Mouse (Mus musculus) natural killer cell, adult 2 months (primary cell): ENCODE data around the gene Abcg8.

ENCODE experiments used
- DNase-seq, 2 experiments: peaks; one replicate each; pipeline ENCODE4 v3.0.0; 2022; ENCODE audit warnings: low spot score in 2 of 2

Gene Abcg8

DNA sequence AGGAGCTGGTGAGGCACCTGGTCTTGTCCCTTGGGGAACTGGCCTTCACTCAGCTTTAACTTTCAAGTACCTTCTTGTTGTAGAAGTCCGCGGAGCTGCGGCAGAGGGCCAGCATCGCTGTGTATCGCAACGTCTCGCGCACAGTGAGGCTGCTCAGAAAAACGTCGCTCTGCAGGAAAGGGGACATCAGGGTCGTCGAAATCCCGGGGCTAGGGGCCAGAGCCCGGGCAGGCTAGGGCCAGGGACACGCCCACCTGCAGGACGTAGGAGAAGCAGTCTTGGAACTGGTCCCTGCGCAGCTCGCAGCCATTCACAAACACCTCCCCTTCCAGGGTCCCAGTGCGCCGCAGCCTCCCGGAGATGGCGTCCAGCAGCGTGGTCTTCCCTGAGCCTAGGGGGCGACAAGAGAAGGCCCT is at the start of gene Abcg8:
Gene Abcg8 (plus strand): TSS at position 352 of the 416 bp plus-strand sequence.
- no peak for DNase-seq

DNA sequence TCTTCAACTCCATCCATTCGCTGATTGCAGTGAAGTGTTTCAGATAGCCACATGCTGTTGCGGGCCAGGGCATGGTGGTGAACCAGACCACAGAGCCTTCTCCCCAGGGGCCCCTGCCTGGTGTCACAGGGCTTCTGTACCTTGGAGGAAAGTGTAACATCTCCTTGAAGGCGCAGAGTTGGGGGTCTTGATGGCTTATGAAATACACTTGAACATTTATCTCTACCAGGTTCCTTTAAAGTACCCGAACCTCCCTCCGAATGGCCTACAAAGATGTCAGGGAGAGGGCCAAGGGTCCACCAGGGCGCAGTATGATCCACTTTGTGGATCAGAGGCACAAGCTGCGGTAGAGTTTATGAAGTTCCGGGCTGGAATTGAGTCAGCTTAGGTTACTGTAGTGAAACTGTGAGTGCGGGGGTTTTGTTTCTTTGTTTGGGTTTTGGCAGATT is 49.2 kb upstream of the Abcg8 start:
- no peak for DNase-seq

DNA sequence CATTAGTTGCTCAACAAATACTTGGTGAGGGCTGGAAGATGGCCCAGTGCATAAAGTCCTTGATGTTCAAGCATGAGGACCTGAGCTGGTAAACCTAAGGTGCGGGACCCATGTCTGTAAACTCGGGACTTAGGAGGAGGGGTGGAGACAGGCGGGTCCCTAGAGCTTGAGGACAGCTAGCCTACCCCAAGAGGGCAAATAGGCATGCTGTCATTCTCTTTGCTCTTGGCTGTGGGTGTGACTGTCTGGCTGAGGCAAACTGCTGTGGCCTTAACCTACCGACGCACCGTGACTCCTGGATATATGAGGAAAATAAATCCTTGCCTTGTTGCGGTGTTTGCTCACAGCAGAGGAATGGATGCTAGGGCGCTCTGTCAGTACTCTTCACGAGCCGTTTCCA is 48.4 kb upstream of the Abcg8 start:
- DNase-seq, result no peak

DNA sequence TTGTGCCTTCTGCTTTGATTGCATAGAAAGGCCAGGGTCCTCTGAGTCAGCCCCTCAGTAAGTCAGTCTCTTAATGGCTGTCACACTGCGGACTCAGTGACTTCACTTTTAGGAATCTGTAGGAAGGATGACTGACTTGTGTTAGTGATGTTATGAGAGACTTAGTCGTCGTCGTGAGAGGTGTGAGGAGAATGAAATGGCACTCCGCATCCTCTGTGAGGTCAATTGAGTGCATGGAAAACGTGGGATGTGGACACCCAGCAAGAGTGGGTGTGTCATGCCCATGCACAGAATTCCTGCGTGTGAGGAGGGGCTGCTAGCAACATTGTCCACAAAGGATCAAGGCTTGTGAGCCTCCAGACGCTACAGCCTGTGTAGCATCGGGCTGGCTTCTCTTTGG is 47.5 kb upstream of the Abcg8 start:
- no peak for DNase-seq

DNA sequence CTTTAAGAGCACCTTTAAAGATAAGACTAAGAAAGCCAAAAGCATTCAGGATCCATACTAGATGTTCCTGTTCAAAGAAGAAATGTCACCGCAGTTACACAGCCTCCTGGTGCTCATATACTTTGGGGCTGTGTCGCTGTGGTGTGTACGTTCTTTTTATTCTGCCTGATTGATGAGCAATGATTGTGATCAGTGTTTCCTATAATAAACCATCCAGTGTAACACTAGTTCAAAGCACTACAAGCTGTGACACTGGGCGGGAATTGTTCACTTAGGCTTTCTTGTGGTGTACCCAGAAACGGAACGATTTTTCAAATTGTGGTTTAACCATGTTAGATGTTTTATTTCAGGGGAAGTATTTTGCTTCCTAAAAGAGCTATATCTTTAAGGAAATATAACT is 44.3 kb upstream of the Abcg8 start:
- no peak for DNase-seq

DNA sequence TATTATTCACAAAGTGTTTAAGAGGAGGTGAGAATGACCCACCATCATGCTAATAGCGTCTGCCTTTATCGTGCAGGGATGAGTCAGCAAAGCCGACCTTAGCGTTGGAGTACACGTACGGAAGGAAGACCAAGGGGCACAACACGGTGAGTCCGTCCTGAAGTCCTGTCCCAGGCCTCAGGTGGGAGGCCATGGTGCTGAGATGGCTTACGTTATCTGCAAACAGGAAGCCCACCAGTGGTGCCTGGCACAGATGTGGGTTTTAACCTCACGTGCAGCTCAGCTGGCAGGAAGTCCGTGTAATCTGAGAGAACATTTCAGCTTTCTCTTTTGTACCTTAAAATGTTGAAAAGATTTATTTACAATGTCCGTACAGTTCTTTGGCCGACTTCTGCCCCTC is 42.7 kb upstream of the Abcg8 start:
- peak; percentile 29 to 56 for DNase-seq

DNA sequence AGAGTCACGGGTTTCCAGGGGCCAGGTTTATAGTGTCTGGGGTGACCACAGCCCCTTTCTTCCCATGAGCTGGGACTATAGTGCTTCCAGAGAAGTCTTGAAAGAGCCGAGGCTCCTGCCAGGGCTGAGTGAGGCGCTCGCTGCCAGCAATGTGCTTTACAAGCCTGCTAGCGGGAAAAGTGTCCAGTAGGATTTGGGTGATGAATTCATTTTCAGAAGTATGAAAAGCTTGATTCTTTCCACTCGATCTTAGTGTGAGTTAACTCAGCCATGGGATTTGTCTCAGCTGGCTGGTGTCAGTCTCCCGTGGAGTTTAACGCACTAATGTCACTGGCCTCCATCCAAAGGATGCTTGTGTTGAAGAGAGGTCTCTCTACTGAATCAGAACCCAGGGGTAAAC is 39.8 kb upstream of the Abcg8 start:
- no peak for DNase-seq

DNA sequence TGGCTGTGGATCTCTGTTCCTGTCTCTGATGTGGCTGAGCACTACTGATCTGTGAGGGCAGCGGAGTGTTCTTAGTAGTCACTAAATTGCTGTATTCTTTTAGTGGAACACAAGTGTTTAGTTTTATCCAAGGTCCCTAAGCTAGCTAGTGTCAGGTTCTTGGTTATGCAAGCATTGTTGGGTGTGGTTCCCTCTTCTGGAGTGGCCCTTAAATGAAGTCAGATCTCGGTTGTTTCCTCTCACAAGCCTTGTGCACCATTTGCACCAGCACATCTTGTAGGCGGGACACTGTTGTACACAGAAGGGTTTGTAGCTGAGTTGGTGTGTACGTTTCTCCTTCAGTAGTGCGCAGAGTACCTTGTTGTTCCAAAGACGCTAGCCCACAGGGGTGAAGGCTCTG is 38.1 kb upstream of the Abcg8 start:
- DNase-seq, result no peak

DNA sequence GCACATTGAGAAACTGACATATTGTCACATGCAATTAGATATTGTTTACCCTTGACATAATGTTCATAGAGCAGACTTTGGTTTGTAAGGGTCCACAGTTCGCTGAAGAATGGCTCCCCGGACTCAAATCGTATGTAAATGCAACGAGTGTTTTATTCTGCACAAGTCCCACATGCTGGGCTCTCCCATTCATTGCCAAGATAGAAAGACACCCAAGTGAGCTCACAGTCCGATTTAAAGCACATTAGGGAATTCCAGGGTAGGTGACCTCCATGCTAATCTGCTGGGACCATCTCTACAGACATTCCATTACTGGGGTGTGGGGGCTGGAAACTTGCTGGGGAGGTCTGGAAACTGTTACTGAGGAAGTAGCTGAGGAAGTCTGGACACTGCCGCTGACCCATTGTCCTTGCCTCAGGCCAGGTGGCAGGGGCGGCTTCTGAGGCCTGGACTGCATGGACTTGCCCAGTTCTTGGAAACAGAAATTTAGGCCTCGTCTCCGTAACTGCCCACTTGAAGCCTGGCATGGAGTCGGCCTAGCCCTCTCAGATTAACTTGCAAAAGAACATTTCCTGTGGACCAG is 36.2 kb upstream of the Abcg8 start:
- no peak for DNase-seq

DNA sequence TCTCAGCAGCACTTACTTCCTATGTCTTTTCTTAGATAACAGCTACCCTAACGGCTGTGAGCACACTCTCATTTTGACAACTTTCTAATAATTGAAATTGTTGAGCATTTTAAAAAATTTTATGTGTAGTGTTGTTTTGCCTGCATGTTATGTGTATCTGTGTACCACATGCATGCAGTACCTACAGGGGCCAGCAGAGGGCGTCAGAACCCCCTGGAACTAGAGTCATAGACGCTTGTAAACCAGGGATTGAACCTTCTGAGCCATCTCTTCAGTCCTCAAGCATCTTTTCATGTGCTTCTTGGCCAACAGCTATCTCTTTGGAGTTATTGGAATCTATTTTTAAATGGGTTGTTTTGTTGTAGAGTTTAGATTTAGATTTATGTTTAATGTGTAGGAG is 34.2 kb upstream of the Abcg8 start:
- DNase-seq, result peak; percentile 27 to 41

DNA sequence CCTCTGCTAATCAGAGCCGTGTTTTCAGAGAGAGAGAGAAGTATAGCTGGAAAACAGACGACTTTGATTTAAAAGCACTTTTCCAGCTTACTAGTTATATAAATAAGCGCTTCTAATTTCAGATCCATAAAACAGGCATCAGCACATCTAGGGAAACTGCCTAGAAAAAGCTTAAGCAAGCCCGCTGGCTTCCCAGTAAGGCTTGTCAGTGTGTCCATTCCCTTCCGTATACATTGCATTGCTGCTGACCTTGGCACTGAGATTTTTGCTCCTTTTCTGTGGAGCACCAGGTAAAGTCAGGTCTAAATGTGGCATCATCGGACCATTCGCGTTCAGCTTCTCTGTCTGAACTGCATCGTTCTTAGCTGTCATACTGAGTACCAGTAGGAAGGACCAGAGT is 33.8 kb upstream of the Abcg8 start:
- DNase-seq, result no peak

DNA sequence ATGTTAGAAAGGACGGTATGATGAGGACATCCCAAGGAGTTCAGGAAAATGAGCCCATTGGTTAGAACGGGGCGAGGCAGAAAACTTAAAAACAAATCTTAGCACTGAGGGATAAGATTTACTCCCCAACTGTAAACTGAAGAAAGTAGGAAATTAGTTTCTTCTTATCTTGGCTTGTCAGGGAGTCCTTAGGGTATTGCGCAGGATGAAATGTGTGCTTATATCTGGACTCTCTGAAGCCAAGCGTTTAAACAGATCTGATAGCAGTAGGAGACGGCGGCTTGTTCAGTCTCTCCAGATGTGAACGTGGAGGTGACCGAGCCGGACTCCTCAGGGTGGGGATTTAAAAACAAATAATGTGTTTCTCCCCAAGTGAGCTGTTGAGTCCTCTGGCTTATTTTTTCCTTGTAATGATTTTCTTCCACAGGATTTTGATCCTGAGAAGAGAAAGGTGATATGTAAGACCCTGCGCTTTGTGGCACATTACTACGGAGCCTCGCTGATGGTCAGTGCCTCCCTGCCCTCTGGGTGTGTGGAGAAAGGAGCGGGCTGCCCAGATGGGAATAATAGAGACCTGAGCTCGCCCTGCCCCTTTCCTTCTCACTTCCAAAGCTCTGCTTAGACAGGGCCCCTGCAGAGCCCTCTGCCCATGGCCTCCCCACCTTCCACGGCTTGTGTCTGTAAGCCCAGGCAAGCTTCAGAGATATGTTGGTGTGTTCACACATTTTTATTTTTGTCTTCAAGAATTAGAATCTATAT is 31.6 kb upstream of the Abcg8 start:
- no peak for DNase-seq

DNA sequence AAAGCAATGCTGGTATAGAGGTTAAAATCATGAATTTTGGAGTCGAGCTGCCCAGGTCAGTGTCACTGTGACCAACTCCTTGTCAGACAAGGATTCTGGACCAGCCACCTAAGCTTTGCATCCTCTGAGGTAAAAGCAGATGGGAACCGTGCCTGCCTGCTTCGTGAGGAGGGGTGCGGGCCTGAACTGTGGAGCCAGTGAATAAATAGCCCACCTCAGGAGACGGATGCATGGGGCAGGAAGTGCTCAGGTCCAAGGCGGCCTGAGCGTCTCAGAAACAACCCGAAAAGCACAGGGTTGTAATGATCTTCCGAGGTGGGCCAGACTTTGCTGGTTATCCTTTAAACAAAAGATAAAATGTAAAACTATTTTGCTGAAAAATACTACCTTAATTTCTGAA is 31.0 kb upstream of the Abcg8 start:
- no peak for DNase-seq

DNA sequence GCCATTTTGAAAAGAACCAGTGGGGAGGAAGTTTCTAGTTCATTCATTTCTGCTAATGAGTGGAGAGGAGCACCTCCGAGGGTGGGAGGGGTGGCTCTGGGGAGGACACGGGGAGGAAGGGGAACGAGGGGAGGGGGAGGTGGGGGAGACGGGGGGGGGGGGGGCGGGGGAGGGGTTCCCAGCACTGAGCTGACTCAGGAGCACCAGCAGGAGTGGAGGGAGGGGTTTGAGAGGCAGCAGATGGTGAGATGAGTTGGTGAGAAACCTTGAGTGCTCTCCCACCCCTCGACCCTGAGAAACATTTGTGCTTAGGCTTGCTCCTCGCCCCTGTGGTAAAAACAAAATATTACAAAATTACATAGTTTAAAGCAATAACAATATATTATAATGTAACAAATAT is 30.2 kb upstream of the Abcg8 start:
- DNase-seq, result no peak

DNA sequence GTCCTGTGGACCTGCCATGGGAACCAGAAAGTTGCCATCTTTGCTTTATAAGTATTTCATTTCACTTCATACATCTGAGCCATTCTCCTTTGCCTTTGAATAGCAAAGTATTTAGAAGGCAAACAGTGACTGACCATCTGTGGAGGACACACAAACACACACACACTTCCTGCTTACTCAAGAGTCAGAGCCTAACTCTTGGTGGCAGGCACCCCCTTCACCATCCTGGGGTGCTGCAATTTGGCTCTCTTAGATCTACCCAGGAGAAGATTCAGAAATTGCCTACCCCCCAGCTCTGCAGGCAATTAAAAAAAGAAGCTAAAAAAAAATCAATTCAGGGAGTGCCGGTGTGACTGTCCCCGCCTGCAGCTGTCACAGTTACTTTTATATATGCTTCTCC is 29.6 kb upstream of the Abcg8 start:
- DNase-seq, result no peak

DNA sequence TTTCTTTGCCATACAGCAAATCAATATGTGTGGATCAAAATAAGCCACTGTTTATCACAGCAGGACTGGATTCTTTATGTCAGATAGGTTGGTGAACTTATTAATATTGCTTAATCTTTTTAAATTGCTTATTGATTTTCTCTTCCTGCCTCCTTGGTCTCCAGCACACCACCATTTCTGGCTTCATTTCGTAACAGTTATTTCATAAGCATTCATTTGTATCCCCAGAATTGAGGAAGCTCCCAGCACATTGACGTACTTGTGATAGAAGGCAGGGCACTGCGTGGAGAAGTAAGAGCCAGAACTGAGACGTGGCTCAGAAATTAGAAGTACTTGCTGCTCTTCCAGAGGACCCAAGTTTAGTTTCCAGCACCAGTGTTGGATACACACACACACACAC is 28.5 kb upstream of the Abcg8 start:
- DNase-seq, result no peak

DNA sequence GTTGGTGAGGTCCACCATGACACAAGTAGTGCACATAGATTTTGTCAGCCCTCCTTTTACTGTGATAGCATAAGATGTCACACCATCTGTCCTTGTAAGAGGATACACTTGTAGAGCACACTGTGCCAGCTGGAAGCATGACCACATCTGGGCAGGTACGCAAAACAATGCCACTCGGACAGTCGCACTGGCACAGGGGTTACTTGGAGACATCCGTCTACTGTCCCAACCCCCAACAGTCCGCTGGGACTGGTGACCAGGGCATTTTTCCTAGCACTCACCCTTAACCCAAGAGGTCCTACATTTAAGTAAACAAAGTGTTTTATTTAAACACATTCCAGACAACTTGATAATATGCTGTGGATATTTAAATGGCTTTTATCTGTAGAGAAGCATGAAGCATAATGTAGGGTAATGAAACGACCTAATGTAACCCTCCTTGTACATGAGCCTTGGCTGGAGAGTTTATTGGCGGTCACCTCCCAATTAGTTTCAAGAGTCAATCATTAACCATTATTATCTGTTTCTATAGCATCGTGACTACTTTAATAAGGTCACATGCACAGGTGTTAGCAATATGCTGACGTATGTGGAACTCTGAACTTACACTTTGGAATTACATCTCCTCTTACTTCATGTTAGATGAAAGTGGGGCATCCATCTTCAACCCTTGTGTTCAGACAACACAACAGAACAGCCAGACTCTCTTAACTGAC is 25.6 kb upstream of the Abcg8 start:
- no peak for DNase-seq

DNA sequence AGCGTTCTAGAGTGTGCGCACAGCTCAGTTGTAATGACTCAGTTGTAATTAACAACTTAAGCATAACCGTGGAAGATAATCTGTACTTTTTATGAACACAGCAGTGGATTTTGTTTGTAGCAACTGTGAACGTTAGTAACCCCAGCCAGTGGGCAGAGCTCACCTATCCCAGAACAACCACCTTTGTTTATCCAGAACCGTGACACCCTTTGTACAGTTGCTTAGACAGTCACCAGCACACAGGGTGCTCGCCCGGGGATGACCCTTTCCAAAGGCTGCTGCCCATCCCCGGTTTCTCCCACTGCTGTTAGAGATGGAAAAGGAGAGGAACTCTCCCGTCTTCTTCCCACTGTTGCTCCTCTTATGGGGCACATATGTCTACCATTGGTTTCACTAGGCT is 22.6 kb upstream of the Abcg8 start:
- no peak for DNase-seq

DNA sequence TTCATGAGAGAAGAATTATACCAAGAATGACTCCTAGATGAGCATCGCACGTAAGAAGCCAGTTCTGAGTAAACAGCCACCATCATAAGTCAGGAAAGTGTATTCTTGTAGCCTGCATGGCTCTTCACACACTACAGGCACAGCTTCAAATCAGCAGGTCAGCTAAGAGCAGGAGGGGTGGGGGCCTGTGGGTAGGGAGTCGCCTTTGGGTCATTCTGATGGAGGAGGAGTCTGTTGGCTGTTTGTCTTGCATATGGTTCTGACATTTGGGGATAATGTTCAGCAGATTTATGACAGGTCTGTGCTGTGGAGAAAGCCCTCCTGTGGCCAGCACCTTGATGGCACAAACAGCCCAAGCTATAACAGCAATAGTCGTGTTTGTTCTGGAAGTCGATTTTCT is 19.9 kb upstream of the Abcg8 start:
- no peak for DNase-seq

DNA sequence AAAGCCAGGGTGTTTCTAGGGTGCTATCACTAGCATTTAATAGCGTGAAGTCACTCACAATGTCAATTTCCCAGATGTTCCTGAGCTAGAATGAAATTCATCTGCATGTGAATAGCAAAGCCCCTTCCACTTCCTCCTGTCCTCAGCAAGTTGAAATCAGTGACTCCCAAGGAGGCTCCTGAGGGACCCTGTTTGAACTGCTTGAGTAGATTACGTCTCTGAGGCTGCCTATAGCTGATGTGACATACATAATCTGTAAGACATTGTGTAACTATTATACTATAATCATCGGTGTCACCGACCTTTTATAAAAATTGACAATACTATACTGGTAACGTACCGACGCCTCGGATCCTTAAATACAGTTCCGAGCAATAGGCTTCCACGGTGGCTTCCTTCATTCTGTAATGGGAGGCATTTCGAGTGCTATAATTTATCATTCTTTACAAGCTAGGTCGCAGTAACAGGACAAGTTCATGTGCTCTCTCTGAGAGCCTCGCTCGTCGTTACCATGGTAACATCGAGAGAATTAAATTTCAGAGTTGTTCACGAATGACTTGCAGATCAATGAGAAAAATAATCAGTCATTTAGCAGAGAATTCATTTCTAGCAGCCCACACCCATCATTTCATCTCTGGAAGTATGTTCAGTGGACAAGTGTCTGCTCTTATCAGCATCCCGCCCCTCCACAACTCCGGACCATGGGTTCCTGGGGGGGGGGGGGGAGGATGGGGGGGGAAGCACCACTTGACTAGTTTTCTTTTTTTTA is 19.3 kb upstream of the Abcg8 start:
- DNase-seq, result no peak

DNA sequence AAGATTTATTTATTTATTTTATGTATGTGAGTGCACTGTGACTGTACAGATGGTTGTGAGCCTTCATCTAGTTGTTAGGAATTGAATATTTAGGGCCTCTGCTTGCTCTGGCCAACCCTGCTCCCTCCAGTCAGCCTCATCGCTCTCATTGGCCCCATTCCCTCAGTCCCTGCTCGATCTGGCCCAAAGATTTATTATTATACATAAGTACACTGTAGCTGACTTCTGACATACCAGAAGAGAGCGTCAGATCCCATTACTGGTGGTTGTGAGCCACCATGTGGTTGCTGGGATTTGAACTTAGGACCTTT is 18.7 kb upstream of the Abcg8 start:
- DNase-seq, result no peak

DNA sequence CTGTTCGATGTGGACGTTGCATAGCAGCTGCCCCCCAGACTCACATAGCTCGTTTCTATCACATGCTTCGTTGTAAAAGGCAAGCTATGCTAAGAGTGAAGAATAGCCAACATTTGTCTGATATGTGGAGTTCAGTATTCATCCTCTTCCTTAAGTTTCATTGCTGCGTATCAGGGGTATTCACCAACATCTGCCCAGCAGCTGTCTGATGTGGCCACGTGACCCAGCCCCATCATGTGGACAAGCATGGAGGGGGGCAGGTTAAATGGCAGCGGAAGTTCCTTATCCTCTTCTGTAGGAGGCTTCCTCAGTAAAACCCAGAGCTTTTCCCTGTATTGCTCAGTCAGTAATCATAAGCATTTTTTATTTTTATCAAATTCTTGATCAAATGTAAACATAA is 18.3 kb upstream of the Abcg8 start:
- no peak for DNase-seq

DNA sequence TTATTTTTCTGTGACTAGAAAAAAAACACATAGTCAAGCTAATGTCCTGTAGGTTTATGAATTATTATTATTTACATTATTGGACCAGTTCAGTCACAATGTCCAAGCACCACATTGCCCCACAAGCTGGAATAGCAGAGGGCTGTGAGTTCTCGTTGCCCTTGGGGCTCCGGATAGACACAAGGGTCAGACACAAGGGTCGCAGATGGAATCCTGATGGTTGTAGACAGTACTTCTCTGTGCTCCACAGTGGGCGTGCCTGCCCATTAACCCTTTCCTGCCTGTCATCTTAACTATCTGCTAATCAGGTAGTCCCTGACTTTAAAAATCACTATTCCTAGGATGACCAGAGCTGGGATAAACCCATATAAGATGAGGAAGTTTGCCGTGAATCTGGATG is 17.9 kb upstream of the Abcg8 start:
- no peak for DNase-seq
